ENCODE assay signal across 17 mouse cellular contexts in genomic region chrX:70328530-70329143, GRCm38 (mm10). TPM values are rescaled to one million over a fixed set of nuclear protein-coding genes. Genes with fewer than 3 reads are reported as not detected.
DNase-seq lines count a peak whose midpoint lies in the region; ATAC-seq and TF ChIP-seq lines count a peak whose summit lies in the region.
"Had no signal": no experiment of that assay in that cellular context is flagged by ENCODE, and none has a peak within 500 bp of the region (broad histone marks: within the 10 kb centered on the region; RNA-seq: fewer than 3 reads in every experiment).

No protein-coding gene starts in this region.

- intact Hi-C loops in left cerebral cortex, postnatal 4 days (cut with DNase I): loop anchor here (2.0 kb wide), 1 partner anchor 1486 kb away; no protein-coding TSS in a partner anchor
- intact Hi-C loops in left cerebral cortex, adult 2 months (cut with DNase I): no loop called here

- TF ChIP-seq CTCF in left cerebral cortex, adult 2 months (IDR thresholded peaks at IDR 0.05): no peak
- no peak for TF ChIP-seq CTCF in brain, embryonic 14.5 days (IDR thresholded peaks at IDR 0.05; ENCODE audit: borderline replicate concordance, extremely low read depth, insufficient read depth, insufficient read length)

- H3K4me3 ChIP-seq in forebrain, embryonic 14.5 days (ENCODE audit: low read depth, low read length): no peak overlapping the region
- no peak overlapping the region for H3K4me3 ChIP-seq in forebrain, embryonic 10.5 days
- no peak overlapping the region for H3K4me3 ChIP-seq in left cerebral cortex, adult 2 months
- no peak overlapping the region for H3K4me3 ChIP-seq in limb, embryonic 14.5 days (replicated peaks; ENCODE audit: low read length)
- H3K4me3 ChIP-seq: heart, embryonic 12.5 days; limb, embryonic 15.5 days had no signal

- H3K4me2 ChIP-seq in forebrain, embryonic 14.5 days (ENCODE audit: low read length): no peak overlapping the region
- H3K4me2 ChIP-seq in limb, embryonic 14.5 days (replicated peaks; ENCODE audit: low read depth, low read length, severe bottlenecking): no peak overlapping the region
- H3K4me2 ChIP-seq: heart, embryonic 12.5 days; limb, embryonic 15.5 days had no signal

- ATAC-seq in forebrain, embryonic 14.5 days: peak; percentile 75
- no peak for ATAC-seq in limb, embryonic 14.5 days (ENCODE audit: low FRiP score, low read depth)
- ATAC-seq: intestine, postnatal 0 days had no signal

- no peaks in the 10 kb centered on the region for H3K36me3 ChIP-seq in forebrain, embryonic 14.5 days (ENCODE audit: control insufficient read depth, insufficient read depth, low read length)
- no peaks in the 10 kb centered on the region for H3K36me3 ChIP-seq in forebrain, embryonic 10.5 days (replicated peaks)
- H3K36me3 ChIP-seq in limb, embryonic 14.5 days (ENCODE audit: control insufficient read depth, insufficient read depth, low read length): no peaks in the 10 kb centered on the region
- H3K36me3 ChIP-seq: heart, embryonic 12.5 days; limb, embryonic 15.5 days had no signal

- WGBS in forebrain, embryonic 14.5 days: 28% methylated on average over 2 of the region's 2 CpGs
- 60% methylated on average over 2 of the region's 2 CpGs for WGBS in forebrain, embryonic 10.5 days
- WGBS in limb, embryonic 14.5 days: 34% methylated on average over 2 of the region's 2 CpGs

- H3K9me3 ChIP-seq in forebrain, embryonic 14.5 days (replicated peaks; ENCODE audit: control insufficient read depth, low read length): no peaks in the 10 kb centered on the region
- no peaks in the 10 kb centered on the region for H3K9me3 ChIP-seq in forebrain, embryonic 10.5 days
- H3K9me3 ChIP-seq in limb, embryonic 14.5 days (ENCODE audit: control insufficient read depth, low read length): no peaks in the 10 kb centered on the region
- H3K9me3 ChIP-seq: heart, embryonic 12.5 days; limb, embryonic 15.5 days had no signal

- H3K27ac ChIP-seq in forebrain, embryonic 14.5 days (ENCODE audit: low read depth, low read length): no peak overlapping the region; the same call in 1 of the 2 replicates
- no peak overlapping the region for H3K27ac ChIP-seq in forebrain, embryonic 10.5 days
- H3K27ac ChIP-seq in left cerebral cortex, adult 2 months: no peak overlapping the region
- no peak overlapping the region for H3K27ac ChIP-seq in limb, embryonic 14.5 days (replicated peaks; ENCODE audit: low read depth, low read length)
- H3K27ac ChIP-seq: limb, embryonic 15.5 days; macrophage had no signal

- no peak for TF ChIP-seq POLR2A in brain, embryonic 14.5 days (IDR thresholded peaks at IDR 0.05; ENCODE audit: borderline replicate concordance, extremely low read depth, insufficient read depth, insufficient read length, poor library complexity, severe bottlenecking)
- no peak for TF ChIP-seq POLR2A in limb, embryonic 14.5 days (IDR thresholded peaks at IDR 0.05; ENCODE audit: borderline replicate concordance, extremely low read depth, insufficient read depth, insufficient read length)

- H3K4me1 ChIP-seq in forebrain, embryonic 14.5 days (ENCODE audit: control insufficient read depth, insufficient read depth, low read length): no peaks in the 10 kb centered on the region; the same call in 1 of the 2 replicates
- peaks cover 4% of the 10 kb centered on the region; the same call in 1 of the 2 replicates for H3K4me1 ChIP-seq in forebrain, embryonic 10.5 days
- no peaks in the 10 kb centered on the region for H3K4me1 ChIP-seq in limb, embryonic 14.5 days (ENCODE audit: control insufficient read depth, insufficient read depth, low read length)
- H3K4me1 ChIP-seq: heart, embryonic 12.5 days; limb, embryonic 15.5 days had no signal

- no peak overlapping the region for H3K9ac ChIP-seq in forebrain, embryonic 14.5 days (ENCODE audit: low read length)
- no peak overlapping the region for H3K9ac ChIP-seq in limb, embryonic 14.5 days (ENCODE audit: low read depth, low read length, severe bottlenecking)
- H3K9ac ChIP-seq: heart, embryonic 12.5 days; limb, embryonic 15.5 days had no signal

- no peaks in the 10 kb centered on the region for H3K27me3 ChIP-seq in forebrain, embryonic 14.5 days (replicated peaks; ENCODE audit: control insufficient read depth, insufficient read depth, low read length)
- no peaks in the 10 kb centered on the region for H3K27me3 ChIP-seq in forebrain, embryonic 10.5 days (ENCODE audit: poor library complexity, severe bottlenecking)
- H3K27me3 ChIP-seq in limb, embryonic 14.5 days (ENCODE audit: control insufficient read depth, insufficient read depth, low read length): no peaks in the 10 kb centered on the region
- H3K27me3 ChIP-seq: heart, embryonic 12.5 days; limb, embryonic 15.5 days had no signal

- DNase-seq in forebrain, embryonic 14.5 days (ENCODE audit: low spot score): peak; percentile 61
- no peak for DNase-seq in forebrain, embryonic 10.5 days (ENCODE audit: extremely low spot score, low spot score)
- DNase-seq in left cerebral cortex, postnatal 4 days: peak; percentile 28
- no peak for DNase-seq in left cerebral cortex, adult 2 months (ENCODE audit: extremely low spot score in 1 of 2, low spot score in 2 of 2)
- peak; percentile 80 for DNase-seq in brain, embryonic 14.5 days (ENCODE audit: low read depth)
- peak; percentile 3 for DNase-seq in limb, embryonic 14.5 days (ENCODE audit: low spot score)
- no peak for DNase-seq in kidney, adult 18-20 months
- no peak for DNase-seq in liver
- DNase-seq: cerebellum, adult 9-10 months; heart, postnatal 36 days; kidney, postnatal 10 days; lung, adult 2 months; right cerebral cortex, postnatal 14 days had no signal

RNA-seq across cellular contexts. Expression of gene Ids, which starts 36.2 kb away (rescaled TPM):
- 13.8 and 15.1 TPM in 2 replicates for polyA plus RNA-seq in forebrain, embryonic 14.5 days (2014; fragmentation: Nextera tagmentation; extraction: Ambion mirVana)
- 1.6 and 1.9 TPM in 2 replicates for polyA plus RNA-seq in forebrain, embryonic 10.5 days (2016; fragmentation: Nextera tagmentation; extraction: Ambion mirVana)
- 100 to 1,000 TPM; 295 to 300 TPM for total RNA-seq in left cerebral cortex, postnatal 4 days (2021)
- total RNA-seq in left cerebral cortex, adult 2 months (2021): 100 to 1,000 TPM; 343 to 358 TPM
- 91.5 and 124 TPM in 2 replicates for polyA plus RNA-seq in brain, embryonic 14.5 days (2012; rRNA removed)
- polyA plus RNA-seq in limb, embryonic 14.5 days (2012; rRNA removed): 22.5 and 28.7 TPM in 2 replicates
- polyA plus RNA-seq in limb, embryonic 14.5 days (2014; fragmentation: Nextera tagmentation; extraction: Ambion mirVana): 4.9 TPM in 2 replicates

RNA-seq across cellular contexts. Expression of gene 1110012L19Rik, which starts 57.0 kb away (rescaled TPM):
- polyA plus RNA-seq in forebrain, embryonic 14.5 days (2014; fragmentation: Nextera tagmentation; extraction: Ambion mirVana): 42.6 and 45.4 TPM in 2 replicates
- polyA plus RNA-seq in forebrain, embryonic 10.5 days (2016; fragmentation: Nextera tagmentation; extraction: Ambion mirVana): 25.8 and 27.2 TPM in 2 replicates
- 10 to 100 TPM; 20.8 to 26.2 TPM for total RNA-seq in left cerebral cortex, postnatal 4 days (2021)
- 10 to 100 TPM; 11.5 to 12.7 TPM for total RNA-seq in left cerebral cortex, adult 2 months (2021)
- polyA plus RNA-seq in brain, embryonic 14.5 days (2012; rRNA removed): 20.4 and 21.6 TPM in 2 replicates
- polyA plus RNA-seq in limb, embryonic 14.5 days (2012; rRNA removed): 13.5 and 18.9 TPM in 2 replicates
- polyA plus RNA-seq in limb, embryonic 14.5 days (2014; fragmentation: Nextera tagmentation; extraction: Ambion mirVana): 26.9 and 31.0 TPM in 2 replicates

Comparison
In these comparisons a context has a peak if more than half of its experiments do, and no peak if none do; other contexts are left out.
1. DNase-seq: peak in forebrain, embryonic 14.5 days (single experiment), left cerebral cortex, postnatal 4 days (single experiment), brain, embryonic 14.5 days (single experiment) and limb, embryonic 14.5 days (single experiment); none in forebrain, embryonic 10.5 days (single experiment), left cerebral cortex, adult 2 months (0 of 2), kidney, adult 18-20 months (single experiment) and liver (single experiment).